8 mouse cellular contexts compared by ENCODE assay signal in genomic region chr9:106338462-106339172, GRCm38 (mm10). TPM values are rescaled to one million over a fixed set of nuclear protein-coding genes. Genes with fewer than 3 reads are reported as not detected.
DNase-seq lines count a peak whose midpoint lies in the region; ATAC-seq and TF ChIP-seq lines count a peak whose summit lies in the region.

No protein-coding gene starts in this region.

- no peaks in the 10 kb centered on the region for H3K27me3 ChIP-seq in kidney, postnatal 0 days (ENCODE audit: insufficient read depth, low read length)
- H3K27me3 ChIP-seq in hindbrain, embryonic 15.5 days = no peaks in the 10 kb centered on the region
- no peaks in the 10 kb centered on the region for H3K27me3 ChIP-seq in neural tube, embryonic 15.5 days (replicated peaks)

- no peak overlapping the region for H3K4me2 ChIP-seq in kidney, postnatal 0 days (ENCODE audit: low read length)
- peak overlapping the region; percentile 6; the same call in 1 of the 2 replicates for H3K4me2 ChIP-seq in hindbrain, embryonic 15.5 days
- 0 out of 2 replicates have a peak overlapping the region, but pooled peaks have one; percentile 2 for H3K4me2 ChIP-seq in neural tube, embryonic 15.5 days

- H3K36me3 ChIP-seq in kidney, postnatal 0 days (ENCODE audit: insufficient read depth, low read length) = no peaks in the 10 kb centered on the region
- no peaks in the 10 kb centered on the region for H3K36me3 ChIP-seq in hindbrain, embryonic 15.5 days
- H3K36me3 ChIP-seq in neural tube, embryonic 15.5 days = no peaks in the 10 kb centered on the region

- intact Hi-C loops in gastrocnemius, postnatal 36 days (cut with DNase I) = no loop called here

- 29% methylated on average over 10 of the region's 10 CpGs for WGBS in kidney, postnatal 0 days
- WGBS in hindbrain, embryonic 15.5 days = 8% methylated on average over 10 of the region's 10 CpGs
- 16% methylated on average over 10 of the region's 10 CpGs for WGBS in neural tube, embryonic 15.5 days

- no peak overlapping the region for H3K9ac ChIP-seq in kidney, postnatal 0 days (ENCODE audit: low read depth, low read length)
- H3K9ac ChIP-seq in hindbrain, embryonic 15.5 days = no peak overlapping the region
- no peak overlapping the region for H3K9ac ChIP-seq in neural tube, embryonic 15.5 days (replicated peaks)

- TF ChIP-seq CTCF in kidney, postnatal 0 days (IDR thresholded peaks at IDR 0.05; ENCODE audit: low read depth) = no peak

- no peak overlapping the region for H3K4me3 ChIP-seq in kidney, postnatal 0 days (replicated peaks; ENCODE audit: low read depth, low read length)
- H3K4me3 ChIP-seq in hindbrain, embryonic 15.5 days = no peak overlapping the region
- no peak overlapping the region for H3K4me3 ChIP-seq in neural tube, embryonic 15.5 days (replicated peaks)

- H3K4me1 ChIP-seq in kidney, postnatal 0 days (replicated peaks; ENCODE audit: insufficient read depth, low read length) = peaks cover 24% of the 10 kb centered on the region
- peaks cover 19% of the 10 kb centered on the region for H3K4me1 ChIP-seq in hindbrain, embryonic 15.5 days (replicated peaks)
- peaks cover 34% of the 10 kb centered on the region for H3K4me1 ChIP-seq in neural tube, embryonic 15.5 days

- H3K9me3 ChIP-seq in kidney, postnatal 0 days (replicated peaks; ENCODE audit: low read length) = no peaks in the 10 kb centered on the region
- H3K9me3 ChIP-seq in hindbrain, embryonic 15.5 days = no peaks in the 10 kb centered on the region
- no peaks in the 10 kb centered on the region for H3K9me3 ChIP-seq in neural tube, embryonic 15.5 days (replicated peaks)

- peak; percentile 35 for DNase-seq in kidney, postnatal 0 days (ENCODE audit: low spot score)
- no peak for DNase-seq in kidney, postnatal 10 days
- peak; percentile 70 for DNase-seq in embryo, embryonic 11 days
- DNase-seq in cerebellum, adult 11 months = no peak
- no peak for DNase-seq in adrenal gland, adult 18-20 months (ENCODE audit: low spot score in 2 of 2)
- DNase-seq in gastrocnemius, postnatal 36 days = no peak

- H3K27ac ChIP-seq in kidney, postnatal 0 days = no peak overlapping the region
- H3K27ac ChIP-seq in hindbrain, embryonic 15.5 days (replicated peaks) = peak overlapping the region; percentile 61
- peak overlapping the region; percentile 62 for H3K27ac ChIP-seq in neural tube, embryonic 15.5 days (replicated peaks)

- no peak for ATAC-seq in kidney, postnatal 0 days (replicated peaks; ENCODE audit: low FRiP score, low read depth)
- peak; percentile 29 for ATAC-seq in hindbrain, embryonic 15.5 days (ENCODE audit: low FRiP score, low read depth)
- ATAC-seq in neural tube, embryonic 15.5 days (ENCODE audit: low FRiP score) = peak; percentile 41; the same call in 1 of the 2 replicates

RNA-seq across cellular contexts. Expression of gene Dusp7, which starts 29.8 kb away (rescaled TPM):
- 15.1 and 15.8 TPM in 2 replicates for polyA plus RNA-seq in kidney, postnatal 0 days (2015; fragmentation: Nextera tagmentation; extraction: Ambion mirVana)
- polyA plus RNA-seq in hindbrain, embryonic 15.5 days (2015; fragmentation: Nextera tagmentation; extraction: Ambion mirVana) = 13.3 and 15.0 TPM in 2 replicates
- 13.9 and 16.4 TPM in 2 replicates for polyA plus RNA-seq in neural tube, embryonic 15.5 days (2015; fragmentation: Nextera tagmentation; extraction: Ambion mirVana)
- total RNA-seq in adrenal gland, adult 18-20 months (2021) = 10 to 100 TPM; 11.8 to 22.2 TPM
- 10 to 100 TPM; 24.9 to 28.3 TPM for total RNA-seq in gastrocnemius, postnatal 36 days (2021)

RNA-seq across cellular contexts. Expression of gene Poc1a, which starts 57.8 kb away (rescaled TPM):
- 13.1 and 14.5 TPM in 2 replicates for polyA plus RNA-seq in kidney, postnatal 0 days (2015; fragmentation: Nextera tagmentation; extraction: Ambion mirVana)
- polyA plus RNA-seq in hindbrain, embryonic 15.5 days (2015; fragmentation: Nextera tagmentation; extraction: Ambion mirVana) = 8.8 and 9.3 TPM in 2 replicates
- 7.0 and 13.3 TPM in 2 replicates for polyA plus RNA-seq in neural tube, embryonic 15.5 days (2015; fragmentation: Nextera tagmentation; extraction: Ambion mirVana)
- 1 to 10 TPM; 3.2 to 4.3 TPM for total RNA-seq in adrenal gland, adult 18-20 months (2021)
- total RNA-seq in gastrocnemius, postnatal 36 days (2021) = 1 to 10 TPM; 1.5 to 1.7 TPM

Comparison
In these comparisons a context has a peak if more than half of its experiments do, and no peak if none do; other contexts are left out.
1. DNase-seq: peak in kidney, postnatal 0 days (single experiment) and embryo, embryonic 11 days (single experiment); none in kidney, postnatal 10 days (single experiment), cerebellum, adult 11 months (single experiment), adrenal gland, adult 18-20 months (0 of 2) and gastrocnemius, postnatal 36 days (0 of 2).